Mouse (Mus musculus): ENCODE measurements at regions not wholly inside any gene's neighbourhood (a gene's known extent, or its start where the extent isn't known, plus 50 kb on each side); places are given as distances from the start of the nearest gene placed in this dataset.

- DNase-seq (ENCODE audit: low spot score in 2 of 2), result no peak
Observed at GRCm38 (mm10) chr14:100792094-100792493, 408.0 kb downstream of the Prr30 start.

GRCm38 (mm10) chr14:100781882-100782281, 418.2 kb downstream of the Prr30 start:
- no peak for DNase-seq (ENCODE audit: low spot score in 2 of 2)

- DNase-seq (ENCODE audit: low spot score in 2 of 2), result no peak
Observed at GRCm38 (mm10) chr14:100753951-100754350, 446.2 kb downstream of the Prr30 start.

GRCm38 (mm10) chr14:100752746-100753145, 447.4 kb downstream of the Prr30 start:
- no peak for DNase-seq (ENCODE audit: low spot score in 2 of 2)

- peak in 1 of 2 experiments; percentile 50 for DNase-seq (ENCODE audit: low spot score in 2 of 2)
Observed at GRCm38 (mm10) chr14:100749737-100750541, 450.2 kb downstream of the Prr30 start.

GRCm38 (mm10) chr14:100735276-100735675, 450.8 kb upstream of the Klf12 start:
- no peak for DNase-seq (ENCODE audit: low spot score in 2 of 2)

GRCm38 (mm10) chr14:100728433-100728832, 444.0 kb upstream of the Klf12 start:
- no peak for DNase-seq (ENCODE audit: low spot score in 2 of 2)

GRCm38 (mm10) chr14:100727701-100728100, 443.2 kb upstream of the Klf12 start:
- no peak for DNase-seq (ENCODE audit: low spot score in 2 of 2)

- DNase-seq (ENCODE audit: low spot score in 2 of 2), result no peak
Observed at GRCm38 (mm10) chr14:100724962-100725361, 440.5 kb upstream of the Klf12 start.

GRCm38 (mm10) chr14:100720667-100721066, 436.2 kb upstream of the Klf12 start:
- no peak for DNase-seq (ENCODE audit: low spot score in 2 of 2)

GRCm38 (mm10) chr14:100714952-100715351, 430.5 kb upstream of the Klf12 start:
- DNase-seq (ENCODE audit: low spot score in 2 of 2), result no peak

- DNase-seq (ENCODE audit: low spot score in 2 of 2), result no peak
Observed at GRCm38 (mm10) chr14:100713999-100714471, 429.6 kb upstream of the Klf12 start.

GRCm38 (mm10) chr14:100713592-100713991, 429.1 kb upstream of the Klf12 start:
- DNase-seq (ENCODE audit: low spot score in 2 of 2), result no peak

GRCm38 (mm10) chr14:100665361-100665955, 381.0 kb upstream of the Klf12 start:
- DNase-seq (ENCODE audit: low spot score in 2 of 2), result no peak

GRCm38 (mm10) chr14:100664180-100664579, 379.7 kb upstream of the Klf12 start:
- no peak for DNase-seq (ENCODE audit: low spot score in 2 of 2)

GRCm38 (mm10) chr14:100642076-100642475, 357.6 kb upstream of the Klf12 start:
- DNase-seq (ENCODE audit: low spot score in 2 of 2), result no peak

GRCm38 (mm10) chr14:100634521-100634920, 350.0 kb upstream of the Klf12 start:
- DNase-seq (ENCODE audit: low spot score in 2 of 2), result no peak

GRCm38 (mm10) chr14:100631676-100632075, 347.2 kb upstream of the Klf12 start:
- DNase-seq (ENCODE audit: low spot score in 2 of 2), result no peak

- no peak for DNase-seq (ENCODE audit: low spot score in 2 of 2)
Observed at GRCm38 (mm10) chr14:100630197-100630596, 345.7 kb upstream of the Klf12 start.

- DNase-seq (ENCODE audit: low spot score in 2 of 2), result no peak
Observed at GRCm38 (mm10) chr14:100627523-100627922, 343.0 kb upstream of the Klf12 start.

- DNase-seq (ENCODE audit: low spot score in 2 of 2), result no peak
Observed at GRCm38 (mm10) chr14:100619656-100620030, 335.2 kb upstream of the Klf12 start.

- no peak for DNase-seq (ENCODE audit: low spot score in 2 of 2)
Observed at GRCm38 (mm10) chr14:100618793-100619655, 334.5 kb upstream of the Klf12 start.

Measured in urinary bladder, postnatal 4 days (tissue).